Mouse (Mus musculus) A20 (cell line): ENCODE results near the gene Rexo4.

Source experiments
- DNase-seq: peaks from one replicate; pipeline ENCODE4 v3.0.0-alpha.2; 2011; ENCODE audit warnings: low read depth, low spot score

The Rexo4 gene

DNA sequence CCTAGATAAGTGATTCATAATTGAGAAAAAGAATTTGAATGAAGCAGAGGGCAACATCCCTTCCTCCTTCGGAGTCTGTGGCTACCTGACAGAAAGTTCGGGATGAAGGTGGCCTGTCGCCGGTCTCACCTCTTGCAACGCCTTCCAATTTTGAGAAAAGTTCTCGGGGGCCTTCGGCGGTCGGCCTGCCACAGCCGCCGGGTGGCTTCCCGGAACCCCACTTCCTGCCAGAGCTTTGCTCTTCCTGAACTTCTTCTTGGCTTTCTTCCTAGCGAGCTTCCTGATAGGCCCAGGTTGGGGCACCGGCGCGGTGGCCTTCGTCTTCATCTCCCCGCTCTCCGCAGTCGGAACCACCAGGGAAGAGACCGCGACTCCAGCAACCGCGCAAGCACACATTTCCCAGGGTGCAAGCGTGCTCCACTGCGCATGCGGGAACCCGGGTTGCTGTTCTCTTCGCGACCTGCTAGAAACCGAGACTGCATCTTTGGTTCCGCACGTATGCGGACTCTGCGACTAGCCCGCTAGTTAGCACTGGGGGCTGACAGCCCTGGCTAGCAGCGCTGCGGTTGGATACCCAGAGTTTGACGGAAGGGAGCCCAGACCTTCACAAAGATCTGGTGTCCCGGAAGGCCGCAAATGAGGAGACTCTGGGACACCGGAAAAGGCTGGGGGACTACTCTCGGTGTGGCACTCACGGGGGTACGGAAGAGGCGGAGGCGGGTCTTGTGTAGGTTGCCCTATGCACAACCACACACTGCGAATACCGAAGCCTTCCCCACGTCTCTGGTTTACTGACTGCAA, at the start of gene Rexo4:
Rexo4 (minus strand) TSS at position 464 of the 801 bp plus-strand sequence.
- DNase-seq = peak; percentile 98

DNA sequence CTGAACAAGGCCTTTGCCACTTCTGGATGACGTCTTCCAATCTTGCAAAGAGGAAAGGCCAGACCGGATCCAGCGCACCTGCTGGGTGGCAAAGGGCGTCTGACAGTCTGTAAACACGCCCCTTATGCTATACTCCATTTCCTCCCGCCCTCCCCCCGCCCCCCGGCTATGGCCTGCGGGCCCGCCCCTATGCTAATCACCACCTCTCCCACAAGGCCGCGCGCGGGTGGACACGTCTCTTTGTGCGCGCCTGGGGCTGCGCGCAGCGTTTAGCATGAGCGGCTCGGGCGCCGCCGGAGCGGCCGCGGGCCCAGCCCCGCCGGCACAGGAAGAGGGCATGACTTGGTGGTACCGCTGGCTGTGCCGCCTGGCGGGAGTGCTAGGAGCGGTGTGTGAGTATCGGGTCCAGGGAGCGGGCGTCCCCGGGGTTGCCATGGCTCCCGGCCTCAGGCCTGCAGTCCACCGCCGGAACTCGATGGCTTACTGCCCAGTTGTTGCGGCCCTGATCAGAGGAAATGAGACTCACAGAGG, 45.6 kb upstream of the Rexo4 start, which contains the start of gene Cacfd1:
Cacfd1 (plus strand) TSS at position 213 of the 531 bp plus-strand sequence.
- peak; percentile 96 for DNase-seq

DNA sequence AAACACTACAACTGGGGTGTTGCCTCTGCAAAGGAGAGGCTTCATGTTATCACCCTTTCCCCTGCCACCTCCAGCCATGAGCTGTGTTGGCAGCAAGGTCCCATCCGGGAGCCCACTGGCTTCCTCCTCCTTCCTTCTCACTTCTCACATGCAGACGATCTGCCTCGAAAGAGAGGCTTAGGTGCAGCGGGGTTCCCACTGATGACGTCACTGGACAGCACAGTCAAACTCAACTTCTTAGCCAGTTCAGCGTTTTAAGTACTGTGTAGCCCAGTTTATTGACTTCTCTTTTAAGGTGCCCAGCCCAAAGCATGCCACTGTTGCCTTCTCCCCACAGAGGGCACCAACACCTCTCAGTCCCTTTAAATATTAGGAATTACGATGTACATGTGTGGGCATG, 43.5 kb upstream of the Rexo4 start:
- DNase-seq = no peak

DNA sequence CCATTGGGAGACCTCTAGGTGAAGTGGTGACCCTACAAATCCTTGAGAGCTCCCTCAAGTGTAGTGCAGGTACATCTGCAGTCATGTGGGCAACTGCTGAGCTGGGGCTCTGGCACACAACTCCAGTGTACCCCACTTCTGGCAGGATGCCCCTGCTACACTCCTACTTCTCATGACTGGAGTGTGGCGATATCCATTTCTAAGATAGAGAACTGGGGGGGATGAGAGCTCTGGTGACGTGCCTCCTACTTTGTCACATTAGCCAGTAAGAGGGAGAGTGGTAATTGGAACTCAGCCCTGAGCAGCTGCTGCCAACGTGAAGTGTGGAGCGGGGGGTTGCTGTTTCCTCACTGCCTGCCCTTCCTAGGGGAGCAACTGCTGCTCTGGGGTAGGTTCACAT, 42.1 kb upstream of the Rexo4 start:
- DNase-seq = no peak

DNA sequence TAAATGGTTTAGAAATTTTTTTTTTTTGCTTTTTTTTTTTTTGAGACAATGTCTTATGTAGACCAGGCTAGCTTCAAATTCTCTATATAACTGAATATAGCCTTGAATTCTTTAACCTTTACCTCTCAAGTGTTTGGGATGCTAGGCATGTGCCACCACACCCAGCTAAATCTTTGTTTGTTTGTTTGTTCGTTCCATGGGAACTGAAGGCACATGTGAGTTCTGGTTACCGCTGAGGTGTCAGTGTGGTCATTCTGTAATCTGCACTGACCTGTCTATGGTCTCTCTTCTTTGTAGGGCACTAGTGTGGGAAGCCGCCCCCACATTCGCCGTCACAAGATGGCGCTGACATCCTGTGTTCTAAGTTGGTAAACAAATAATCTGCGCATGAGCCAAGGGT, 33.8 kb upstream of the Rexo4 start:
- DNase-seq = peak; percentile 81

DNA sequence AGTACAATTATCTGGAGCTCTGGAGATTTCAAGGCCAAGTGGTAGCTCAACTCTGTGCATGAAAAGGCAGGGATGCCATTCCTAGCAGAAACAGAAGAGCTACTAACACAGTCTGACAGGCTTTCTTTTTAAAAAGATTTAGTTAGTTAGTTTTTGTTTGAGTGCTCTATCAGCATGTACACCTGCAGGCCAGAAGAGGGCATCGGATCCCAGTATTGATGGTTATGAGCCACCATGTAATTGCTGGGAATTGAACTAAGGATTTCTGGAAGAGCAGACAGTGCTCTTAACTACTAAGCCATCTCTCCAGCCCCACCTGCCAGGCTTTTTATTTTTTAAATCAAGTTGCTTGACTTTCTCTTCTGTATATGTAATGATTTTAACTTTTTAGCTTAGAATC, 33.3 kb upstream of the Rexo4 start:
- DNase-seq = peak; percentile 68

DNA sequence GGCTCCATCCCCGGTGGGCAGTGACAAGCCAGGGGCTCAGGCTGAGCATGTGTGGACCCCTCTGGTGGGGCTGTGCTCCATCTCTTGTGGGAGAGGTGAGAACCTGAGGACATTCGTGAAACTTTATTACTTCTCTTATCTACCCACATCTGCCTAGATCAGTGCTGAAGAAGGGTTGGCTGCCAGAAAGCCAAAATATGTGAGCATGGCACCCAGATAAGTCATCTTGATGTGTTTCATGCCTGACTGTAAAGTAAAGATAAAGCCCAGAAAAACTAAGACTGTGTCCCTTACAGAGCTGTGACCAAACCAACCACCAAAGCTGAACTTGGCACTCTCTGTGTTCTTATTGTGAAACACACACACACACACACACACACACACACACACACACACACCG, 29.8 kb upstream of the Rexo4 start:
- DNase-seq = no peak

DNA sequence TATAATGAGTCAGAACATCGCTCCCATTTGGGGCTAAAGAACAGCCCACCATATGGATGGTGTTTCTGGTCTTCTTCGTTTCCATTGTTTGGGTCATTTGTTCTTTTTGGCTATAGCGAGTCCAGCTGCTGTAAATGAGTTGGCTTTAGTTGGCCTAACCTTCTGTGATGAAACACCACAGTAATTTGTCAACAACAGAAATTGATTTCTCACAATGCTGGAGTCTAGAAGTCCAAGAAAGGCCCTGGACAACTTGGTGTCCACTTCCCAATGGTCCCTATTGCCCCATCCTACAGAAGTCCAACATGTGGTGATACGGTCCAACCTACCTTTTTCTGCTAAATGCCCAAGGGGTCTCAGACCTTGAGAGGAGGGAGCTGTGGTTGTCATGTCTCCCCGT, 20.5 kb upstream of the Rexo4 start:
- DNase-seq = no peak

DNA sequence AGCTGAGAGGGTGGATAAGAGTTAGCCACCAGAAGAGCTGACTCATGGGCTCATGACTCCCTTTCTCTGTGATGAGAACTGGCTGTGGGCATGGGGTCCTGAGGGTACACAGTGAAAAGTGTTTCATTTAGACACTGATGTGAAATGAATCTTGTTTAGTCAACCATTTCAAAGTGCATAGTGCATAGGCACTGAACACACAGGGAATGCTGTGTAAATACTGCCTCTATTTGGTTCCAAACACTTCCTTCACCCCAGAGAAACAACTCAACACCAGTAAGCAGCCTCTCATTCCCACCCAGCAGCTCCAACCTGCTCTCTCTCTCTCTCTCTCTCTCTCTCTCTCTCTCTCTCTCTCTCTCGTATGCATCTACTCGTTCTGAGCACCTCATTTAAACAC, 20.0 kb upstream of the Rexo4 start:
- DNase-seq = no peak

DNA sequence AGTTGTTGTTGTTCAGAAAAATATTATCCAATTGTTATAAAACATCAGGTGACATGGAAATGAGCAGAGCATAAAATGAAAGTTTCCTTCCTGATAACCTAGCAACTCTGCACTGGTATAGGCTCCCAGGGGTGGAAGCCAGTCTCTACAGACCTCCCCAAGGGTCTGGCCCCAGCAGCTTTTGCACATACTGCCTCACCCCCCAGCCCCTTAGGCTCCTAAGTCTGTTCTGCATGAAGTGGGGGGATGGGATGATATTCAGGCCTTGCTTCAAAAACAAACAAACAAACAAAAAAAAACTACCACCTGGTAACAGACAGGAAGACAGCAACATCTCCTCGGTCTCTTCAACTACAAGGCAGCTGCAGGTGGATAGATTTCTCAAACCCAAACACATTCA, 16.2 kb upstream of the Rexo4 start:
- no peak for DNase-seq

DNA sequence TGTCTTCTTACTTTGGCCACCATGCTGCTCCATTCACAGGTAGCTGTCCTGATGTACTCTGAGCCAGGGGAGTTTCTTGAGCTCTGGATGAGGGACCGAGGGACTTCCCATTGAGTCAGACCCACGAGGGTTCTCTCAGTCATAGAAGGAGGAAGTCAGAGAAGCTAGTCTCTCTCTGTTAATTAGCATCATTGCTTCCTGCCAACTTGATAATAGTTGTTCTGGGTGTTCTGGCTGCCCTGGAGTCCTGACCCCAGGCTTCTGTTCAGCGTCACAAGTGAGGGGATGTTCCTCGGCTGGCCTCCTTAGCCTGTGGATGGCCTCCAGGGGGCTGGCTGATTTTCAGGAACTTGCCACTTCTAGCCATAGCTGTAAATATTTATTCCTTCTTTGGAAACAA, 9.8 kb upstream of the Rexo4 start:
- DNase-seq = peak; percentile 42

DNA sequence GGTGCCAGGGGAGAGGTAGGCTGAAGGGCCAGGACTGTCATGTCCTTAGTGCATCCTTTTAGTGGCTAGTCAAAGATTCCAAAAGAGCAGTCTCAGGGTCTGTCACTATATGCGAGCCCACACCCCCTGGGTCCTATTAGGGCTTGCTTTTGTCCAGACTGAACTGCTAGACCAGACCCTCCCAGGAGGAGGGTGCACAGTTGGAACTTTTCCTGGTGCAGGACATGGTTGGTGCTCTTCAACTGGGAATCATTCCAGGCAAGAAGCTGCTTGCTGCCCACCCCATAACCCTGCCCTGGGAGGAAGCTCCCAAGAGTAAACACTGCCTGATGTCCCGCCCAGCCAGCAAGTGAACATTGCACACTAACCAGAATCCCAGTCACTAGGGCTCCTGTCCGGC, 8.9 kb upstream of the Rexo4 start, which contains the start of gene Adamts13:
Adamts13 (plus strand) TSS at position 301 of the 400 bp plus-strand sequence.
- DNase-seq = no peak

DNA sequence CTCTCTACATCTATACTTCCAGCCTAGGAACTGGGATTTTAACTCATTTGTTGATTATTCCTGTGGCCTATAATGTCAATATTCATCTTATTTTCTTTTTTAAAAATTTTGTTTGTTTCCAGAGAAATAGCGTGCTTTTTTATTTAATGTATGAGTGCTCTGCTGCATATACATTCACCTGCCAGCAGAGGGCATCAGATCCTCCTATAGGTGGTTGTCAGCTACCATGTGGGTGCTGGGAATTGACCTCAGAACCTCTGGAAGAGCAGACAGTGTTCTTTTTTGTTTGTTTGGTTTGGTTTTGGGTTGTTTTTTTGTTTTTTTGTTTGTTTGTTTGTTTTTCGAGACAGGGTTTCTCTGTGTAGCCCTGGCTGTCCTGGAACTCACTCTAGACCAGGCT, 3.1 kb upstream of the Rexo4 start:
- peak; percentile 15 for DNase-seq

DNA sequence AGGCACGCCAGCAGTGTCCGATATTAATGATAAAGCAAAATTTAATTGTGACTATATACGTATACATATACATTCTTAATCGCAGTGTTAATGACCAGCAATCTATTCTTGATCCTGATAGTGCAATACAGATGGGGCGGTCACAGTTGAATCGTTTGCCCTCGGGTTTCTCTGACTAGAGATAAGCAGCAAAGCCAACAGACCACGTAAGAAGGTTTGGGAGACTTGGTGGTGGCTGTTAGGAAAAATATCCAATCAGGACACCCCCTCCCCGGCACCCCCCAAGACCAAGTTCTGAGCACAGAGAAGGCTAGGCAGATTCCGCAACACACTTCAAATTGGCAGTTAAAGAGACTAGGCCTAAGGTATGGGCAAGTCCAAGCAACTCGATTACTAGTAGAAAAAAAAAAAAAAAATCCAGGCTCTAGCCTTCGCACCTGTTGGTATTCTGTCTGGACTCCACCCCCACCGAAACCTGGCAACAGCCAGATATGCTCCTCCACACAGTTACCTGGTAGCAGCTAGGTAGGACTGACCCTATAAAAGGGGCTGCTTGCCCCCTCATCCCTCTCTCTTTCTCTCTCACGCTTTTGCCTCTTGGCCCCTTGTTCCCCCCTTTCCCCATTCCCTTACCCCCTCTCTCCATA, 661 bp upstream of the Rexo4 start:
- no peak for DNase-seq

DNA sequence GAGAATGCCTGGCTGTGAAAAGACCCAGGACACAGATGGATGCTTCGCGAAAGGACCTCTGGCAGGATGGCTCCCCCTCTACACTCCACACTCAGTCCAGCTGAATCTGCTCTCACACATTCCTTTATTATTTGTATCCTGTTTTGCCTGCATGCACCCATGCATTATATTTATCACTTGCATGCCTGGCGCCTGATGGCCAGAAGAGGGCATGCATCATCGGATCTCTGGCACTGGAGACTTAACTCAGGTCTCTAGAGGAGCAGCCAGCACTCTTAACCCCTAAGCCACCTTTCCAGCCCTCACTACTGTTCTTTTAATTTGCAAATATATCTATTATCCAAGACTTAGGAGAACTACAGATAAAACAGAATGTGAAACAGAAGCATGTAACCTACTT, 3.4 kb downstream of the Rexo4 start:
- DNase-seq = peak; percentile 27

DNA sequence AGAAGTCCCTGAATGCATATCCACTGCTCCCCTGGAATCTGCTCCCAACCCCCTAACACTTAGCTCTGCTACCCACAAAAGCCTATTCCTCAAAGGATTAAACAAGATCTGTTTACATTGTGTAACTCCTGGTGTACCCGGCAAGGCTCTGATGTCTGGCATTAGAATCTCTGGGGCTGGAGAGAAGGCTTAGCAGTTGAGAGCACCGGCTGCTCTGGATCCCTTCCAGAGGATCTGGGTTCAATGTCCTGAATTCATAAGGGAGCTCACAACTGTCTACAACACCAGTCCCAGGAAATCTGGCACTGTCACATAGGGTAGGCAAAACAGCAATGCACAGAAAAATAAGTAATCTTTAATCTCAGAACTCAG, 6.7 kb downstream of the Rexo4 start:
- no peak for DNase-seq

DNA sequence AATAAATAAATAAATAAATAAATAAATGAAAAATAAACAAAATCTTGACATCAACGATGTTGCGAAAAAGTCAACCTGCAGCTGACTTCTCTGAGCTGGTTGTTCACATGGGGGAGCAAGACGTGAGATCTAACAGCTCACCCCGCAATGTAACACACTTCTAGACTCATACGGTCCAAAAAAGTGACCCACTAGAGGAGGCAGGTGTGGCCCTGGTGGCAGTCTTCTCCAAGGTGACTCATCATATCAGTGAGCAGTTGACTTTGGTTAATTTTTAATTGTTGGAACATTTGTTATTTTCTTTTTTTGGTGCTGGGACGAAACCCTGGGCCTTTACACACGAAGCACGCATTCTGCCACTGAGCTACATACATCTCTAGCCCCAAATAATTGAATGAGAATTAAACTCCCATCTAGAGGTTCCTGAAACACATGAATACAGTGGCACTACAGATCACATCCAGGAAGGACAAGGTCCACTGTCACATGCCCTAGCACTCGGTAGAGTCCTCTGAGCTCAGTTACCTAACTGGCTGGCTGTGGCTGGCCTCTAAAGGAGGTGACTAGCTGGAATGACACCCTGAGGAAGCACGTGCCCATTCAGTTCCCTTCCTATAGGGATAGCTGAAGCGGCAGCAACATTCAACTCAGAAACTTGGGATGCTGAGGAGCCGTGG, 7.2 kb downstream of the Rexo4 start:
- DNase-seq = no peak

DNA sequence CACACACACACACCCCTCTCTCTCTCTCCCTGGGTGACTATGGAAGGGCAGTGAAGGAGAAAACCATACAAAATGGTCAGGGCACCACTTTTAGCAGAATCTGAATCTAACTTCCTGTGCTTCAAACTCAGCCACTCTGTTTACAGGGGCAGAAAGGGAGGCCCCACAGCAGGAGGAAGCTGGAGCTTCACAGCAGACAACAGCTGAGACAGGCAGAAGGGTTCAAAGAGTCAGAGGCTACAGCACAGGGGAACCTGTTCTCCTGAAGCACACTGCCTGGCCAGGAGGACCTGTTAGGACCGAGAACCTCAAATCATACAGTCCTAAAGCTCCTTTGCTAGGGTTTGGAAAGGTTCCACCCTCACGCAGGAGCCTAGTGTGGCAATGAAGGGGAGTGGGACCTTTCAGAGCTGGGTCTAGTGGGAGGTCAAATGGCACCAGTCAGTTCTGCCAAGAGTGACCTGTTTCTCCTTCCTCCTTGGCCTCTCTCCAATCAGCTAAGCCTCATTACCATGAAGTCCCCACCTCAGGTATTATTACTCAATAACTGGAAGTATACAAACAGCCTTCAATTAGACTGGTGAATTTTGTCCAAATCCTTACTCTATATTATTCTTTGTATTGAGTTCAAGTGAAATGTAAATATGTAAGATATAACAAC, 9.3 kb downstream of the Rexo4 start:
- DNase-seq = no peak

DNA sequence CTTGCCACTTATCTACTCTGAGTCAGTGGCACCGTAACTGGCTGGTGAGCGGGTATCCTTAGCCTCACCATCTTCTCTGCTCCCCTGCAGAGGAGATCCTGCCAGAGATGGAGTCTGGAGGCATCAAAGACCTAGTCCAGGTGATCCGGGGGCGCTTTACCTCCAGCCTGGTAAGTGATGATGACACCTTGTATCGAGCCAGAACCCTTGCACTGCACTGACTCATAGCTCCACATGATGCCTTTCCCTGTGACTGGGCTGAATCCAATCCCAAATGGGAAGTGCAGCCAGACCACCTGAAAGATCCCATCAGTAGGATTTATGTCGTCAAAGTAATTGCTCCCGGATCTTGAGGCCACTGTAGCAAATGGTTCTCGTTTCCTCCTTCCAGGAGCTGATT, 11.3 kb downstream of the Rexo4 start:
- DNase-seq = no peak

DNA sequence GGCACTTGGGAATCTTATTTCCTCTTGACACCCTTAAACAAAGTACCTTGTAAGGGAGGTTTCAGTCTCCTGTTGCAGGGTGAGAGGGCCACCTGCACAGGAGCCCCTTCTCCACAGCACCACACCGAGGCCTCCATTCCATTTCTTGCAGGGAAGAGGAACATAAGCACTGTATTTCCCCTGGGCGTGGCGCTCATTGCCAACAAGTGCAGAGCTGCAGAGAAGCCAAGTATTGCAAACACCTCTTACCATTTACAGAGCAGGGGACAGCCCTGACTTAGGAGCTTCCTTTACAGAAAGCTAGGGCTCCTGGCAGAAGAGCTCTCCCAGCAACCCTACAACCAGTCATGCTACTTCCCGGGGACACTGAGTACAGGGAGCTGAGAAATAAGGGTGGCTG, 12.0 kb downstream of the Rexo4 start:
- DNase-seq = no peak

DNA sequence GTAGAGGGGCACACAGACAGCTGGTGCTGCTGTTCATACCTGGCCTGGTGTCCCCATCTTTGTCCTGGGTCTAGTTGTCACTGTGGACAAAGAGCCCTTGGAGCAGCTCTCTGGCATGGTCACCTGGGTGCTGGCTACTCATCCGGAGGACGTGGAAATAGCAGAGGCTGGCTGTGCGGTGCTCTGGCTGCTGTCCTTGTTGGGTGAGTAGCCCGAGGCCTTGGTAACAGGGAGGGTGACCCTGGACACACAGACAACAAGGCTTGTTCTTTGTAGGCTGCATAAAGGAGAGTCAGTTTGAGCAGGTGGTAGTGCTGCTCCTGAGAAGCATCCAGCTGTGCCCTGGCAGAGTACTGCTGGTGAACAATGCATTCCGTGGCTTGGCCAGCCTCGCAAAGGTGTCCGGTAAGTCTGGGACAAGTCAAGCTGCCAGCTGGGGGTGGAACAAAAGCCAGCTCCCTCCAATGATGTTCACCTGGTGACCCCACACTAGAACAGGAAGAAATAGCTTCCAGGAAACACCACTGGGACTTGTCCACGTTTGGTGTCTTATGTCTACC, 12.8 kb downstream of the Rexo4 start:
- no peak for DNase-seq

DNA sequence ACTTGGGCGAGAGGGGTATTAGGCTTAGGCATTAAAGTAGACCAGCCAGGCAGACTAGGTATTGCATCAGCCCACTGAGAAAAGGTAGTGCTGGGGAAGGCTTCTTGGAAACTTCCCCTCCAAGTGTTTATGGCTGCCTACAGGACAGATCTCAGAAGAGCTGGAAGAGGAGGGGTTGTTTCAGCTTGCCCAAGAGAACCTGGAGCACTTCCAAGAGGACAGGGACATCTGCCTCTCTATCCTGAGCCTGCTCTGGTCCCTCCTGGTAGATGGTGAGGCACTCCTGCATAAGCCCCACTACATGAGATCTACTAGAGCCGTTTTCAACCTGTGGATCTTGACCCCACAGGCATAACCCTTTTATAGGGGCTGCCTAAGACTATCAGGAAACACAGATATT, 13.8 kb downstream of the Rexo4 start:
- DNase-seq = no peak
